Mouse (Mus musculus): ENCODE measurements around the gene Sesn3. TPM values are rescaled to one million over a fixed set of nuclear protein-coding genes. Genes with fewer than 3 reads are reported as not detected.

Gene Sesn3
- polyA plus RNA-seq, 1 experiment from 2014 or later: 5.6 TPM

DNA sequence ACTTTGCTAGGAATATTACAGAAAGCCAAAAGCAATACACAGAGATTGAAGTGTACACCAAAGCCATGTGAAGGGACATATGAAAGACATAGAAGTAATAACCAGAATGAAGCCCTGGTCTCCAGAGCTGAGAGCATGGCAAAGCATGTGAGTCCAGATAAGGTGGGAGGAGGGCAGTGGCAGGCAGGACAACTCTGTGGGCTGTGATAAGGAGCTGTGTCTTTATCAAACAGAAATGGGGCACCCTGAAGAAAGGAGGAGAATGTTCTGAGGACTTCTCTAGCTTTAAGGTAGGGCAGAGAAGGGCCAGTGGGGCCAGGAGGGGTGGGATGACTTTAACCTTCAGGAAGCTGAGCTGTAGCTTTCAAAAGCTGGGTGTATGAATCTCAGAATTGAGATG, 94.4 kb downstream of the Sesn3 start:
- no peaks in the 10 kb centered on the region for H3K27me3 ChIP-seq (replicated peaks; ENCODE audit: control insufficient read depth, insufficient read depth, low read length)
- H3K36me3 ChIP-seq (ENCODE audit: control insufficient read depth, insufficient read depth): no peaks in the 10 kb centered on the region
- ATAC-seq: peak; percentile 69
- H3K27ac ChIP-seq (ENCODE audit: low read depth, low read length): no peak overlapping the region
- no peaks in the 10 kb centered on the region for H3K9me3 ChIP-seq (ENCODE audit: control insufficient read depth)
- no peak for TF ChIP-seq CTCF (IDR thresholded peaks at IDR 0.05; ENCODE audit: low read depth)
- H3K9ac ChIP-seq (ENCODE audit: low read depth, low read length): no peak overlapping the region
- no peak overlapping the region for H3K4me2 ChIP-seq (replicated peaks; ENCODE audit: low read depth)
- no peak overlapping the region for H3K4me3 ChIP-seq (ENCODE audit: low read depth, low read length)
- H3K4me1 ChIP-seq (replicated peaks; ENCODE audit: control insufficient read depth, insufficient read depth, low read length): no peaks in the 10 kb centered on the region

- no peak for ATAC-seq
- no peak overlapping the region for H3K9ac ChIP-seq (ENCODE audit: low read depth, low read length)
- 0 out of 2 replicates have a peak, but pooled peaks cover under 1% of the 10 kb centered on the region for H3K4me1 ChIP-seq (replicated peaks; ENCODE audit: control insufficient read depth, insufficient read depth, low read length)
- no peaks in the 10 kb centered on the region for H3K27me3 ChIP-seq (replicated peaks; ENCODE audit: control insufficient read depth, insufficient read depth, low read length)
- no peak overlapping the region for H3K4me2 ChIP-seq (replicated peaks; ENCODE audit: low read depth)
- H3K4me3 ChIP-seq (ENCODE audit: low read depth, low read length): no peak overlapping the region
- no peak for TF ChIP-seq CTCF (IDR thresholded peaks at IDR 0.05; ENCODE audit: low read depth)
- no peak overlapping the region for H3K27ac ChIP-seq (ENCODE audit: low read depth, low read length)
- H3K36me3 ChIP-seq (ENCODE audit: control insufficient read depth, insufficient read depth): no peaks in the 10 kb centered on the region
- no peaks in the 10 kb centered on the region for H3K9me3 ChIP-seq (ENCODE audit: control insufficient read depth)
Observed at GRCm38 (mm10) chr9:14372440-14372839, 97.6 kb downstream of the Sesn3 start.

- no peak for TF ChIP-seq CTCF (IDR thresholded peaks at IDR 0.05; ENCODE audit: low read depth)
- no peaks in the 10 kb centered on the region for H3K9me3 ChIP-seq (ENCODE audit: control insufficient read depth)
- no peak overlapping the region for H3K27ac ChIP-seq (ENCODE audit: low read depth, low read length)
- H3K4me1 ChIP-seq (replicated peaks; ENCODE audit: control insufficient read depth, insufficient read depth, low read length): peaks cover 10% of the 10 kb centered on the region; the same call in 1 of the 2 replicates
- ATAC-seq: no peak
- 91% methylated on average over 4 of the region's 4 CpGs for WGBS
- H3K4me3 ChIP-seq (ENCODE audit: low read depth, low read length): no peak overlapping the region
- no peaks in the 10 kb centered on the region for H3K27me3 ChIP-seq (replicated peaks; ENCODE audit: control insufficient read depth, insufficient read depth, low read length)
- no peaks in the 10 kb centered on the region for H3K36me3 ChIP-seq (ENCODE audit: control insufficient read depth, insufficient read depth)
- H3K4me2 ChIP-seq (replicated peaks; ENCODE audit: low read depth): no peak overlapping the region
- H3K9ac ChIP-seq (ENCODE audit: low read depth, low read length): no peak overlapping the region
Observed at GRCm38 (mm10) chr9:14376149-14376548, 101.3 kb downstream of the Sesn3 start.

- H3K9me3 ChIP-seq (ENCODE audit: control insufficient read depth): no peaks in the 10 kb centered on the region
- no peak overlapping the region for H3K9ac ChIP-seq (ENCODE audit: low read depth, low read length)
- no peaks in the 10 kb centered on the region for H3K36me3 ChIP-seq (ENCODE audit: control insufficient read depth, insufficient read depth)
- 57% methylated on average over 2 of the region's 2 CpGs for WGBS
- peak overlapping the region; percentile 98; the same call in 1 of the 2 replicates for H3K4me2 ChIP-seq (replicated peaks; ENCODE audit: low read depth)
- H3K4me3 ChIP-seq (ENCODE audit: low read depth, low read length): no peak overlapping the region
- peaks cover 13% of the 10 kb centered on the region; the same call in 1 of the 2 replicates for H3K4me1 ChIP-seq (replicated peaks; ENCODE audit: control insufficient read depth, insufficient read depth, low read length)
- TF ChIP-seq CTCF (IDR thresholded peaks at IDR 0.05; ENCODE audit: low read depth): no peak
- H3K27me3 ChIP-seq (replicated peaks; ENCODE audit: control insufficient read depth, insufficient read depth, low read length): no peaks in the 10 kb centered on the region
- H3K27ac ChIP-seq (ENCODE audit: low read depth, low read length): no peak overlapping the region; the same call in 1 of the 2 replicates
- ATAC-seq: no peak
Observed at GRCm38 (mm10) chr9:14378151-14378550, 103.3 kb downstream of the Sesn3 start.

DNA sequence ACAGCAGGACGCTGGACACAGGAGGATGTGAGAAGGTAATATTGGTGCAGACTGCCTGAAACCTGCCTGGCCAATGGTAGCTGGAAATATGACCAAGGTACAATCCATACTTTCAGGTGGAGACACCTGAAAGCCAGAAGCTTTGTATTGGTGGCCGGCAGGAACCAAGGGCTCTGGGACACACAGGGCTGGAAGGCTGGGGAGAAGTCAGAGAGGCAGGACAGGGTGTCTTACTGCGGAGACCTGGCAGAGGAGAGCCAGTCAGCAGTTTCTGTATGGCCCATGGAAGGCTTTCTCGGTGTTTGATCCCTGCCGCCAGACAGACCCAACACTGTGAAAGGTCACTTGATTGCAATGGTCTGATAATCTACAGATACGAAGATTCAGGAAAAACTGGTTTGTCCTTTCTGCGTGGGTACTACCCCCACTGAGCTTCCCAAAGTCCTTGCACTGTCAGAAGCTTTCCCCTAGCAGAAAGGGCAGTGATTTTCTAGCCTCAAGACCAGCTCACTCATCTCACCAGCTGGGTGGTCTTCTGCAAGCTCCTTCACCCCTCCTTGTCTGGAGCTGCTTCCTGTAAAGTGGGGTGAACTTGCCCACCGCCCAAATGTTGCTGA, 105.0 kb downstream of the Sesn3 start:
- TF ChIP-seq CTCF (IDR thresholded peaks at IDR 0.05; ENCODE audit: low read depth): no peak
- H3K27ac ChIP-seq (ENCODE audit: low read depth, low read length): peak overlapping the region; percentile 90
- no peaks in the 10 kb centered on the region for H3K36me3 ChIP-seq (ENCODE audit: control insufficient read depth, insufficient read depth)
- H3K27me3 ChIP-seq (replicated peaks; ENCODE audit: control insufficient read depth, insufficient read depth, low read length): no peaks in the 10 kb centered on the region
- 17% methylated on average over 8 of the region's 8 CpGs for WGBS
- H3K4me1 ChIP-seq (replicated peaks; ENCODE audit: control insufficient read depth, insufficient read depth, low read length): peaks cover 13% of the 10 kb centered on the region; the same call in 1 of the 2 replicates
- H3K4me2 ChIP-seq (replicated peaks; ENCODE audit: low read depth): peak overlapping the region; percentile 98
- H3K4me3 ChIP-seq (ENCODE audit: low read depth, low read length): peak overlapping the region; percentile 77
- 0 out of 2 replicates have a peak, but pooled peaks have one; percentile 12 for ATAC-seq
- no peaks in the 10 kb centered on the region for H3K9me3 ChIP-seq (ENCODE audit: control insufficient read depth)
- peak overlapping the region; percentile 85 for H3K9ac ChIP-seq (ENCODE audit: low read depth, low read length)

GRCm38 (mm10) chr9:14380386-14381285, 105.8 kb downstream of the Sesn3 start:
- H3K4me1 ChIP-seq (replicated peaks; ENCODE audit: control insufficient read depth, insufficient read depth, low read length): peaks cover 13% of the 10 kb centered on the region; the same call in 1 of the 2 replicates
- no peaks in the 10 kb centered on the region for H3K9me3 ChIP-seq (ENCODE audit: control insufficient read depth)
- peak overlapping the region; percentile 77 for H3K4me3 ChIP-seq (ENCODE audit: low read depth, low read length)
- TF ChIP-seq CTCF (IDR thresholded peaks at IDR 0.05; ENCODE audit: low read depth): peak; percentile 55
- under 1% methylated on average over 66 of the region's 76 CpGs for WGBS
- H3K27me3 ChIP-seq (replicated peaks; ENCODE audit: control insufficient read depth, insufficient read depth, low read length): no peaks in the 10 kb centered on the region
- no peaks in the 10 kb centered on the region for H3K36me3 ChIP-seq (ENCODE audit: control insufficient read depth, insufficient read depth)
- ATAC-seq: peak; percentile 89
- peak overlapping the region; percentile 98 for H3K4me2 ChIP-seq (replicated peaks; ENCODE audit: low read depth)
- H3K27ac ChIP-seq (ENCODE audit: low read depth, low read length): peak overlapping the region; percentile 90
- peak overlapping the region; percentile 85 for H3K9ac ChIP-seq (ENCODE audit: low read depth, low read length)

All from intestine, postnatal 0 days (tissue).